Mouse (Mus musculus) brain, embryonic 18.5 days (tissue): ENCODE measurements around the gene Lyrm7.

Experiments
- DNase-seq: peaks from one replicate; pipeline ENCODE4 v3.0.0-alpha.2; 2012; ENCODE audit warnings: low read depth, low spot score

Gene Lyrm7

DNA sequence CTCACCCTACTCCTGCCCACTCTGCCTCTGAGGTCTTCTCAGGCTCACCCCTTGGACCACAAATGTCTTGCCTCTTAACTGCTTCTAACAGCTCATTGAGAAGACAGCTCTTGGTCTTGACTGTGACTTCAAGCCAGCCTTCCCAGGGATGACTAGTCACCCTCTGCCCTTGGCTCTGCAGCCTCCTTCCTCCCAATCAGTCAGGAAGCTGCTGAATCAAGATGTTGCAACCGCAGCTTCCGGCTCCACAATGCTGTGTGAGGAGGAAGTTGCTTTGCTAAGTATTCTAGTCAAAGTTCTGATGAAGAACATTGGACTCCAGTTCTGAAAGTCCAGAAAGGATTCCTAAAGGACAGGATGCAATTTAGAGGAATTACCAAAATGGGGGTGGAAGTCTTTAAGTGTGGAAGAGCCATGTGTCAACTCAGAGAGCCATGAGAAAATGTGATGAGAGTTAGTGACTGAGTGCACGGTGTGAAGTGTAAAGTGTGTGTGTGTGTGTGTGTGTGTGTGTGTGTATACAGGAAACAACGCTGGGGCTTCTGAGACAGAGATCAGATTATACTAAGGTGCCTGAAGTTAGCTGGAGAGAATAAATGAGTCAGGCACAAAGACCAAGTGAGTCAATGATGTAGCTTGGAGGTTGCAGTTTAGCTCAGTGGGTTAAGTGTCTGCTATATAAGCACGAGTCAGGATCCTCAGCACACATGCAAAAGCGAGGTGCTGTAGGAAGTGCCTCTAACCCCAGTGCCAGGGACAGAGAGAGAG, 58.7 kb downstream of the Lyrm7 start:
- no peak for DNase-seq

DNA sequence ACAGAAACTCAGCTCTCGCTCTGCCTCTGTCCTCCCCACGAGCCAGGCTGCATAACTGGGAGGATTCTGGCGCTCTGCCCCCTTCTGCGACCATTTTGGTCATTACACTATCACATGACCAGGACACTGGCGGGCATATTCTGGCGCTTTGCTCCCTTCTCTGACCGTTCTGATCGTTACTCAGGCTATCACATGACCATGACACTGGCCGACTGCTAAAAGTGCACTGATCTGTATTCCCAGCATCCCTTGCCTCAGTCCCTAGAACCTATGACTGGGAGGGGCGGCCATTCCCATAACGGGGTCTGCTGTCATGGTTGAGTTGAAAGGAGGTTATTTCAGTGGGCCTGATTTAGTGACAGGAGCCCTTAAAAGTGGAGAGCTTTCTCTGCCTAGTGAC, 64.2 kb downstream of the Lyrm7 start:
- DNase-seq: no peak

DNA sequence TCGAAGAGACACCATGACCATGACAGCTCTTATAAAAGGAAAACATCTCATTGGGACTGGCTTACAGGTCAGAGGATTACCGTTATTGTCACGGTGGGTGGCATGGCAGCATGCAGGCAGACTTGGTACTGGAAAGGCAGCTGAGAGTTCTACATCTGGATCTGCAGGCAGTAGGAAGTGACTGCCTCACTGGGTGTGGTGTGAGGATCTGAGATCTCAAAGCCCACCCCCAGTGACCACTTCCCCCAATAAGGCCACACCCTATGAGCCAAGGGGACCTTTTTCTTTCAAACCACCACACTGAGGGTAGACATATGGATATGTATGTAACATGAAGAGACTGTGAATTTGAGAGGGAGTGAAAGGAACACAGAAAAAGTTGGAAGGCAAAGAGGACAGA, 66.0 kb downstream of the Lyrm7 start:
- no peak for DNase-seq

DNA sequence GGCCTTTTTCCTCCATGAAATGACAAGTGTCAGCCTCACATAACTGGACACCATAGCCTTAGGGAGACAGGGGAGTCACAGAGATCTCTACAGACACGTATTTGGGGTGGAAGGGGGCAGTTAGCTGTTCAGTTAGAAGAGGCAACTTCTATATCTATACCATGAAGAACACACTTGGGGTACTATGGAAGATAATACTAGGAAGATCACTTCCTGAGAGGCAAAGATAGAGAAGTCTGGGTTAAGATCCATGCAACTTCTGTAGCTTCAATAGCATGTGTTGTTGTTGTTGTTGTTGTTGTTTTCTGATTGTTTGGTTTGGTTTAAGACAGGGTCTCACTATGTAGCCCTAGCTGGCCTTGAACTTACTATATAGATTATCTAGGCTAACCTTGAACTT, 67.5 kb downstream of the Lyrm7 start:
- no peak for DNase-seq

DNA sequence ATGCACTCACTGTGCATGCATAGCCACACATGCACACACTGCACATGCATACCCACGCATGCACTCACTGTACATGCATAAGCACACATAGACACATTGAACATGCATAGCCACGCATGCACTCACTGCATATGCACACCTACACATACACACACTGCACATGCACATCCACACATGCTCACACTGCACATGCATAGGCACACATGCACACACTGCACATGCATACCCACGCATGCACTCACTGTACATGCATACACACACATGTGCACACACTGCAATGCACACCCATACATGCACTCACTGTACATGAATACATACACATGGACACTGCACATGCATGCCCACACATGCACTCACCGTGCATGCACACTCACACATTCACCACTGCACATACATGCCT, 69.3 kb downstream of the Lyrm7 start:
- no peak for DNase-seq

DNA sequence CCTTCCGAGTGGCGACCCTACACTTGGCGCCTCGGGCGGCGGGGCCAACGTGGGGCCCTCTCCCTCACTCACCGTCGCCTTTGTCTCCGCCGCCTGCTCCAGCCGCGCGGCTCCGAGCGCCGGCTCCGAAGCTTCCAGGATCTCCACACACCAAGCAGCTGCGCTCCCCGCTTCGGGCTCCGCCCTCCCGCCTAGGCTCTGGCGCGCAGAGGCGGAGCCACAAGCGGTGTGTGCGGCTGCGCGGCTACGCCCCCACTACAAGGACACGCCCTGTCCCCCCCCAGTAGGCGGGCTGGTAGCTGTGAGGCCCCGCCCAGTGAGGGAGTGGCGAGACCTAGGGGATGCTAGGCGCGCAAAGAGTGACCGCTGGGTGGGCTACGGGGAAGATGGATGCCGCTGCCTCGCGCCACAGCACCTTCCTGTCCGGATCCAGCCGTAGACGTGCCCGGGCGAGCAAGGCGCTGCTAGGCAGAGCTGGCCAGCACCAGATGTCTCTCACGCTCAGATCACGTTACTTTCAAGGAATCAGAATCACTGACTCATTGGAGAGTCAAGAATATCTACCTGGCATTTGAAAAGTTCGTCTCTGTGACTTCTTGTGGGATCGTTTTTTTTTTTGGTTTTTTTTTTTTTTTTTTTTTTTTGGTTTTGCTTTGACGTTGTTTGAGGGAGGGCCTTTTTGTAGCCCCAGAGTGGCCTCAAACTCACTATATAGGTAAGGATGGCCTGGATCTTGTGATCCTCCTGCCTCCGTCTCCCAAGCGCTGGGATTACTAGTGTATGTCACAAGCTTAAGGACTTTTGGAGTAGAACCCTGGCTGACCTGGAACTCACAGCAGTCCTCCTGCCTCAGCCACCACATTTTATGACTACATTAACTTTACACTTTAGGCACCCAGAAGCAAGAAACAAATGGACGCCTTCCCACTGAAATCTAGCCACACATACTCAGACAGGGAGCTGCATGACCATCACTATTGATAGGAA, 72.9 kb downstream of the Lyrm7 start, which contains the start of gene Cdc42se2:
Cdc42se2 (minus strand) TSS at position 188 of the 987 bp plus-strand sequence.
- peak; percentile 93 for DNase-seq

DNA sequence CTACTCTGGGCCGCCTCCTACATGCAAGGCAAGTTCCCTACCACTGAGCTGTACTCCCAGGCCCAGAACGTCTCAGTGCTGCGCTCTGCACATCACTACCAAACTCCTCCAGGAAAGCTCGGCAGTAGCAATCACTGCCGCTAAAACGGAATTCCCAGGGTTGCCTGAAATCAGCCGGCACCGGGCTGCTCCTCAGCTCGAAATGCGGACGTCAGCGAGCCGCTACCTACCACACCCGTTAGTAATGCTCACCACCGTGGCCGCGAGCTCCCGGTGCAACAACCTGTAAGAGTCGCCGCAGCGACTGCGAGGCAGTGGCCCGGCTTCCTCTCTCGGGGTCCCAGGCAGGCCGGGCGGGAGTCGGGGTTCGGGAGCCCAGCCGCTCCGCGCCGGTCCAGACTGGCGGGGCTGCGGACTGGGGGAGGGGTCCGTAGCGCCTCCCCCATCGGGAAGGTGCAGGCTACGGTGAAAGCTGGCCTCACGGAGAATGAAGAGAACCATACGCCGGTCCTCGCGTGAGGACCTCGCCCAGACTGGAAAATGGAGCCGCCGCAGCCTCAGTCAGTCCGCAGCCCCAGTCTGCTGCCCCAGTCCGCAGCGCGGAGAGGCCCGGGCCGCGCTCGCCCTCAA, 73.7 kb downstream of the Lyrm7 start:
- DNase-seq: peak; percentile 20

DNA sequence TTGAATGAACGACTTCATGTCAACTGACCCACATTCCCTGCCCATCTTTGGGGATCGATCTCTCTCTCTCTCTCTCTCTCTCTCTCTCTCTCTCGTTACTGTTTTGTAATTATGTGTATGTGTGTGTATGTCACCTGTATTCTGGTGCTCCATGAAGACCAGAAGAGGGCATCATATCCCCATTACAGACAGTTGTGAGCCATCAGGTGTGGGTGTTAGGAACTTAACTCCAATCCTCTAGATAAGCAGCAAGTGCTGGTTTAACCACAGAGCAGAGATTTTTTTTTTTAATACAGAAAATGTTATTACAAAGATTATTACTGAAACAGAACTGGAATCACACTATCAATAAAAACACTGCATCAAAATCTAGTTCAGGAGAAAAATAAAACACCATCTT, 75.2 kb downstream of the Lyrm7 start:
- DNase-seq: no peak

DNA sequence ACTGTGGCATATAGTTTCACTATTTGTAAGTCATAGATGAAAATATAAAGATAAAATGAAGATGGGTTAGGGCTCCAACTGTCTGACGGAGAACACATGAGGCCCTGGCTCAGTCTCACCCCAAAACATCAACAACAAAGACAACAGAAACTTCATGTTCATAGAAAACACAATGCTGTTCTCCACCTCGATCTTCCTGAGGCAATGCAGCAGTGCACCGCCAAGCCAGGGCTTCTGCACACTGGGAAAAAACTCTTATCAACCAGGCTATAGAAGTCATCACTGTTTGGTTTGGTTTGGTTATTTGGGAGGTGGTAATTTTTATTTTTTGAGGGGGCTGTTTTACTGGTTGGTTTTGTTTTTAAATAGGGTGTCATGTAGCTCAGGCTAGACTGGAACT, 76.3 kb downstream of the Lyrm7 start:
- DNase-seq: no peak

DNA sequence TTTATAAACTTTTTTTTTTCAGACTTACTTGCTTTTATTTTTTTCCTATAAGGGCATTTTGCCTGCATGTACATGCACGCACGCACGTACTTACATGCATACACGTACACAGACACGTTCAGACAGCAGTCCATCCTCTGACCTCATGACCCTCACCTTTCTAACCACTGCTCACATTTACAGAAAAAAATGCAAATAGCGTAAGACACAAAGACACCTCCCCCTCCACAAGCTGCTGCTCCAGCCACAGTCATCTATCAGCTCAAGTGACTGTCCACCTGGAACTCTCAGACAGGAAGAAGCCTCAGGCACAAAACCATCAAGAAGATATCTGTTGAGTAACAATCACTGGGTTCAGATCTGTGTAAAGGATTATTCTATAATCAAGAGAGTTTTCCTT, 78.5 kb downstream of the Lyrm7 start:
- DNase-seq: no peak

DNA sequence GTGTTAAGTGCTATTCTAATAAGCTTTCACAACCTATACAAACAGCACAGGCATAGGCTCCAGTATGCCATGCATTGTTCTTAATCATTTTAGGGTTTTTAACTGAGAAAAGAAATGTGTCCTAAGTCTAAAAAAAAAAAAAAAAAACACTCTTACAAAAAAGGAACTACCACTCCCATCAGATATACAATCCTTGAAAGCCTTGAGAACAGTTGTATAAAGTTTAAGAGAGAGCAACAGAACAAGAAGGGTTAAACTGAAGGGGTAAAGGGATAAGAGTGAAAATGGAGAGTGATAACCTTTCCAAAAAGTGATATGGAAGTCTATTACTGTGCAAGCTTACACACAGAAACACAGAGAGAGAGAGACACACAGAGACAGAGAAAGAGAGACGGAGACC, 80.8 kb downstream of the Lyrm7 start:
- no peak for DNase-seq

DNA sequence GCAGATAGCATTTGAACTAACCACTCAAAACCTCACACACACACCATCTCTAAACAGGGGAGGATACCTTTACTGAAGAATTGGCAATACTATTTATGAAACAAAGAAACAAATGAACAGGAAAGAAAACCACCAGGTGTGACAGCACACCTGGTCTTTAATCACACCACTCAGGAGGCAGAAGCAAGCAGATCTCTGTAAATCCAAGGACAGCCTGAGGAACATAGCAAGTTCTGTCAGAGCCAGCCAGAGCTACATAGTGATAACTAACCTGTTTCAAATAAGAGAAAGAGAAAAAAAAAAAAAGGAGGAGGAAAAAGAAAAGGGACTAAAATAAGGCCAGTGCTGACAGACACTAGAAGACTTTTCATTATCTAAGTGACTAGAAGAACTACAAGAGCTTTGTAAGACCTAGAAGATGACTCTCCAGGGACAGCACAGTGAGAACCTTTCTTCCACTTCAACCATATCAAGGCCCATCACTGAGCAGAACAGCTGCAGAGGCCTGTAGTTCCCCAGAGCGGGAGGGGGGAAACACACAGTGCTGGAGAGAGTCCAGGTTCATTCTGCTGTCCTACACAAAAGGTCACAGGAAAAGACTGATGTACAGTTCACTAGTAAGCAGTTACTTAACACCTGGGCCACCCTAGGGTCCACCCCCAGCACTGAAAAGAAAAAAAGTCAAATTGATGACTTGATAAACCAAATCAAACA, 82.4 kb downstream of the Lyrm7 start:
- DNase-seq: no peak

DNA sequence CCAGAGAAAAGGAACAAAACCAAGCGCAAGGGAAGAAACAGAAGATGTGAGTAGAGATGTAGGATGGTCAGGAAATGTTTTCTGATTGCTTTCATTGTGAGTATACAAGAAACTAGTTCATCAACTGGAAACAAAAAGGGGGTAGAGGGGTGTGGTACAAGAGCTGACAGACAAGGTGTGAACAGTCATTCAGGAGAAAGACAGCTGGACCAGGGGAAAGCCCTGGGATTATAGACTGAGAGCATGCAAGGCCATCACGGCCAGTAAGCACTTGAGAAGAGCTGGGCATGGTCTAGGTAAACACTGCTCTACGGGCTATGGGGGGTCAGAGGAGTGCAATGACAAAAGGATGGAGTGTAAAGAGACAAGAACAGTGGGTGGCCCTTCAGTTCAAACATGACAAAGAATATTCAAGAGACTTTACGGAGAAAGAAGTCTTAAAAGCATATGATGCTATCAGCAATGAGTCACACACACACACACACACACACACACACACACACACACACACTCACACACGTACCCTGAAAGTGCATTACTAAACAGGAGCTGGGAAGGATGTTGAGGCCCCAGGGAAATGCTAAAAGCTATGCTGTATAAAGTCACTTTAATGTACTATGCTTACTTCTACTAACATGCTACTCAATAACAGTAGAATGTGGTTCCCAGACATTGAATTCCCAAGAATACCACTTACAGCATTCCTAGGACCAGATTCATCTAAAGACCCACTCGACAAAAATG, 83.2 kb downstream of the Lyrm7 start:
- DNase-seq: no peak
